Mouse (Mus musculus): ENCODE measurements around the gene Trib2.

The Trib2 gene

GRCm38 (mm10) chr12:15816740-15817178 lies at the start of gene Trib2:
Gene Trib2 (minus strand): TSS chr12:15816922.
- peak; percentile 94 for DNase-seq (ENCODE audit: low read depth, low spot score)

- no peak for DNase-seq (ENCODE audit: low read depth, low spot score)
These were observed 41.3 kb upstream of the Trib2 start for GRCm38 (mm10) chr12:15858005-15858404.

- no peak for DNase-seq (ENCODE audit: low read depth, low spot score)
These were observed 39.2 kb upstream of the Trib2 start for GRCm38 (mm10) chr12:15855891-15856290.

GRCm38 (mm10) chr12:15852781-15853180 lies 36.1 kb upstream of the Trib2 start:
- no peak for DNase-seq (ENCODE audit: low read depth, low spot score)

- DNase-seq (ENCODE audit: low read depth, low spot score): no peak
These were observed 35.3 kb upstream of the Trib2 start for GRCm38 (mm10) chr12:15852031-15852430.

- DNase-seq (ENCODE audit: low read depth, low spot score): no peak
These were observed 33.7 kb upstream of the Trib2 start for GRCm38 (mm10) chr12:15850441-15850895.

- no peak for DNase-seq (ENCODE audit: low read depth, low spot score)
These were observed 33.2 kb upstream of the Trib2 start for GRCm38 (mm10) chr12:15849861-15850294.

- no peak for DNase-seq (ENCODE audit: low read depth, low spot score)
These were observed 31.7 kb upstream of the Trib2 start for GRCm38 (mm10) chr12:15848391-15848790.

GRCm38 (mm10) chr12:15844701-15845100 lies 28.0 kb upstream of the Trib2 start:
- DNase-seq (ENCODE audit: low read depth, low spot score): no peak

GRCm38 (mm10) chr12:15840864-15841557 lies 24.3 kb upstream of the Trib2 start:
- no peak for DNase-seq (ENCODE audit: low read depth, low spot score)

GRCm38 (mm10) chr12:15838201-15838600 lies 21.5 kb upstream of the Trib2 start:
- DNase-seq (ENCODE audit: low read depth, low spot score): no peak

- DNase-seq (ENCODE audit: low read depth, low spot score): no peak
These were observed 20.8 kb upstream of the Trib2 start for GRCm38 (mm10) chr12:15837566-15837965.

- DNase-seq (ENCODE audit: low read depth, low spot score): no peak
These were observed 15.9 kb upstream of the Trib2 start for GRCm38 (mm10) chr12:15832674-15833052.

GRCm38 (mm10) chr12:15831941-15832673 lies 15.4 kb upstream of the Trib2 start:
- no peak for DNase-seq (ENCODE audit: low read depth, low spot score)

GRCm38 (mm10) chr12:15830750-15831149 lies 14.0 kb upstream of the Trib2 start:
- no peak for DNase-seq (ENCODE audit: low read depth, low spot score)

- no peak for DNase-seq (ENCODE audit: low read depth, low spot score)
These were observed 12.2 kb upstream of the Trib2 start for GRCm38 (mm10) chr12:15828815-15829398.

- DNase-seq (ENCODE audit: low read depth, low spot score): no peak
These were observed 4.3 kb upstream of the Trib2 start for GRCm38 (mm10) chr12:15821019-15821418.

- no peak for DNase-seq (ENCODE audit: low read depth, low spot score)
These were observed 643 bp upstream of the Trib2 start for GRCm38 (mm10) chr12:15817365-15817764.

- no peak for DNase-seq (ENCODE audit: low read depth, low spot score)
These were observed 492 bp downstream of the Trib2 start for GRCm38 (mm10) chr12:15816254-15816605.

- peak; percentile 85 for DNase-seq (ENCODE audit: low read depth, low spot score)
These were observed 1.0 kb downstream of the Trib2 start for GRCm38 (mm10) chr12:15815576-15816253.

- peak; percentile 64 for DNase-seq (ENCODE audit: low read depth, low spot score)
These were observed 1.5 kb downstream of the Trib2 start for GRCm38 (mm10) chr12:15815170-15815575.

Data from forelimb bud, embryonic 11.5 days (tissue).